Mouse (Mus musculus) urinary bladder, adult 2 months (tissue): Measurements from ENCODE around the gene Stat5b. TPM values are rescaled to one million over a fixed set of nuclear protein-coding genes. Genes with fewer than 3 reads are reported as not detected.

Source experiments
- DNase-seq: peaks from one replicate; pipeline ENCODE4 v3.0.0; 2022; ENCODE audit warnings: low spot score
- polyA plus RNA-seq: library from polyadenylated mRNA; depleted of rRNA; stranded (reverse); fragments of >200 nt; gene quantifications from 2 replicates; pipeline ENCODE4 v1.2.3, GENCODE M21; 2012

The Stat5b gene
- polyA plus RNA-seq, 1 experiment, result 18.1 TPM

DNA sequence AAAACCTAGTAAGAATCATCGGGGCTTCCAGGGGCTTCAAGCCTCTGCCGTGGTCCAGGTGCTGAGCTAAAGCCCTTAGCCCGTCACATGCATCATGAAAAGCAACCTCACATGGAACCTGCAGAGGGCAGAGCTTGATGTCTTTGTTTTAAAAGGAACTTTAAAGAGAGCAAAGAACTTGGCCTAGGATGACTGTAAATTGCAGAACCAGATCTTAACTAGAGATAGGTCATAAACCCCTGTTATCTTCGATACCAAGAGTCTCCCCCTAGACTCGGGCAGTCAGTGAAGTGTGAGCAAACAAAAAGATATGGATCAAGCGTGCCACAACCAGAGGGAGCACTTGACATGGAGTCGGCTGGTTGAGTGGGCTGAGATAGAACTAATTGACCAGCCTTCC lies 15.1 kb upstream of the Stat5b start:
- no peak for DNase-seq

DNA sequence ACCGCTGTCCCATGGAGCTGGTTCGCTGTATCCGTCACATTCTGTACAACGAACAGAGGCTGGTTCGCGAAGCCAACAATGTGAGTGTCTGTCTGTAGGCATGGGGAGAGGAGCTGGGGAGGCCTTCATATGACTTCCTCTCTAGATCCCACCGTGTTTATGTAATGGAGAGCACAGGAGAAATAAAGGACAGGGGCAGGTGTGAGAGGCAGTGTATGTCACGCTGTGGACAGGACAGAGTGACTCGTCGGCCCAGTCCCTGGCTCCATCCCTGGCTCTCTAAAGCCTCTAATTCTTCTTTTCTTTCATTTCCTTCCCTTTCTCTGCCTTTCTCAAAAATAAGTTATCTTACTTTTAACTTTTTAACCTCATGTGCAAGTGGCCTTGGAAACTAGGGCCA lies 12.6 kb upstream of the Stat5b start:
- peak; percentile 13 for DNase-seq

DNA sequence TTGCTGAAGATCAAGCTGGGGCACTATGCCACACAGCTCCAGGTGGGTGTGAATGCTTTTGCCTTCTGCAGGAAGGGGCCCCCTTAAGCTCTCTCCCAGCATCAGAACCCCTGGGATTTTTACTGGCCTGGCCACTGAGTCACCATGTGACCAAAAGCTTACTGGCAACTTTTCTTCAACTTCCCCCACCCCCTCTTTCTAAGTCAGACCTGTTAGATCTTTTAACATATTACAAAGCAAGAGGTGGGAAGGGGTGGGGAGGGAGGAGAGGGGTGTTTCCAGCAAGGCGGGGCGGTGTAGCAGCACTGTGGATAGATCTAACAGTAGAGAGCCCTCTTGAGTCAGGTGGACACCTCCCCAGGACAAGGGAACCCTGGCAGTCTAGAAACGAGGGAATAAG lies 11.3 kb upstream of the Stat5b start:
- DNase-seq, result peak; percentile 17

DNA sequence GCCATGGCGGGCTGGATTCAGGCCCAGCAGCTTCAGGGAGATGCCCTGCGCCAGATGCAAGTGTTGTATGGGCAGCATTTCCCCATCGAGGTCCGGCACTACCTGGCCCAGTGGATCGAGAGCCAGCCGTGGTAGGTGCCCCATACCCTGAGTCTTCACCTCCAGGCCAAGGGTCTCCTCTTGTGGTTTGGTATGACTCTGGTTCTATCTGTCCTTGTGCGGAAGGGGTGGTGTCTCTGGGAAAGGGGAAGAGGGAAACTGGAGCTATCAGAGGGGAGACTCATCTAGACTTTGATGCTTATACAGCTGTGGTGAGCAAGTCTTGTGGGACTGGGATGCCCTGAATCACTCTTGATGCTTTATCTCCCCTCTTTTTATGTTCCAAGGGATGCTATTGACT lies 10.8 kb upstream of the Stat5b start:
- no peak for DNase-seq

DNA sequence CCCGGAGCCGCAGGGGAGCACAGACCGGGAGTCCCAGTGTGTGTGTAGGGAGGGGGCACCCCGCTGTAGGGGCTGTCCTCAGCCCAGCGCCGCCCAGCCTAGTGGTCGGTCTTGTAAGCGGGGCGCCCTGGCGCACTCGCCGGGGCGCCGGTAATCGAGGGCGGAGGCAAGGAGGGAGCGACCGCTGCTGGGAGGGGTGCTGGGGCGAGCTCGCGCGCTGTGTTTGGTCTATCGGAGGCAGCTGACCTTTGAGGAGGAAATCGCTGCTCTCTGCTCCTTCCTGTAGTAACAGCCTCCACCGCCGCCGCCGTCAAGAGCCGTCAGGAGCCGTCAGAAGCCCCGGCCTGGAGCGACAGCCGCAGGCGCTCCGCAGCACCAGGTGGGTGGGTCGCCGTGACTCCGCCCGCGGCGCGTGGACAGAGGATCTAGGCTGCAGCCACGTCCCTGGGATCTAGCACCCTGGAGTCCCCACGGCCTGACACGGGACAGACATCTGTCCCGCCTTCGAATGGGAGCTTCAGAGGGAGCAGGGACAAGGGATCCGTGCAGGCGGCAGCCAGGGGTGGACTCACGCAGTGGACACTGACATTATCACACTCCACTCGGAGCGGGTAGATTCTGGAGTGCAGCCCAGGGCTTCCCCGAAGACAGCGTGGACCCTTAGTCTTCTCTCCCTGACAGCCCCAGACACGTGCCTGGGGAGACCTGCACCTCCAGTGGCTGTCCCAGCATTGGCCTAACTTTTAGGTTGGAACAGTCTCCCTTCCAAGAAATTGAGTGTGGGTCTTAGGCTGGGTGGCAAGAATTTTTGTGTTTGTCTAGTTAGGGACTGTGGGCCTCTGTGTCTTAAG lies 9.9 kb upstream of the Stat5b start:
- DNase-seq, result peak; percentile 76

DNA sequence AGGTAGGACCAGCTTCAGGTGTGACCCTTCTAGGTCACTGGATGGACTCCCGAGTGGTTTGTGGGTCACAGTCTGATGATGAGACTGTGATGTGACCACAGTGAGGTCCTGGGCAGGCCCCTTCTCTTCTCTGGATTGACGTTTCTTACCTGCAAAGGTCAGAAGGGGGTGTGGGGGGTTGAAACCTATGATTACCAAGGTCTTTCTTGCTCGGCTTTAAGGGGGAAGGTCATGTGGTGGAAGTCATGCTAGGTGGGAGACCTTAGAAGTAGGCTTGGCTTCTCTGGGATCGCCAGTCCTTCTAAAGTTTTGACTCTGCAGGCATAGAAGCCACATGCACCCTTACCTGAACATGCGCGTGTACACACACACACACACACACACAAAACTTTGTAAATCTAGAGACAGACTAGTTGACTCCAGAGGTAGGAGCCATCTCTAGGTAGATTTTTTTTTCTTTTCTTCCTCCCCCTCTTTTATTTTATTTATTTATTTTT lies 9.1 kb upstream of the Stat5b start:
- DNase-seq, result no peak

DNA sequence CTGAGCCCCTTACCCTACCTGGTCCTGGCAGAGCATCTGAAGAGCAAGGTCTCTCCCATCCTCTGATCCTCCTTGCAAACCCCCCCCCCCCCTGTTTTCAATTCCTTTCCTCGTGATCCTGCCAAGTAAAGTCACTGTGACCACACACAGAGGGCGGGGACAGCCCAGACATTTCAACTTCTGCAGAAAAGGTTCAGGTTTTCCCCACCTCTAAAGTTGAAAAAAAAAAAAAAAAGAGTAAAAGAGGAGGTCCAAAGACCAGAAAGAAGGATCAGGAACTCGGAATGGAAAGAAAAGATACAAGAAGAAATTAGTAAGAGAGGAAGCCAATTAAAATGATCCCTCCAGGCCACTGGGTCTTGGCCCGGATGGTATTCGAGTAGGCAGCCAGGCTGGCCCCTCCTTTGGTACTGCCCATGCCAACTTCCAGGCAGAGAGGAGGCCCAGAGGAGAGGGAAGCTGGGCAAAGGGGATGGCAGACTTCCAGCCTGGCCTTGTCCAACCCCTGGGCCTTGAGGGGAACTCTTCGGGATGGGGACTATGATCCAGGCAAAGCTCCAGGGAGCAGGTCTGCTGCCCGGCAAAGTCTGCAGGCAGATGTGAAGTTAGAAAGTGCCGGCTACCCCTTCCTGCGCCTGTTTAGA lies 8.5 kb upstream of the Stat5b start, which contains the start of gene Stat5a:
TSS of gene Stat5a (plus strand) at position 417 of the 644 bp plus-strand sequence.
- DNase-seq, result no peak

DNA sequence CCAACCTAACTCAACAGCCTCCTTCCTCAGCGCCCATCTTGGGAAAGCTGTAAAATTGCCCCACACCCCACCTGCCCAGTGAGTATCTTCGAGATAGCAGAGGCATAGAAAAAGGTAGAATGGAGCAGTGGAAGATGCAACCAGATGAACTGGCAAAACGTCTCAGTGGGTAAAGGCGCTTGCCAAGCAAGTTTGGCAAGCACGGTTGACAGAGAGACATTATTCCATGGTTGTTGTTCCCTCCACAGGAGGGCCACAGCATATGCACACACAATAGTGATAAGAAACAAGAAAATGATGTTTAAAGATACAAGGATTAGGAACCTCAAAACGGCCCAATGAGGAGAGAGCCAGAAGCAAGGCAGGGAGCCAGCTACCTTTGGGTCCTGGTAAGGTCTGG lies 7.4 kb upstream of the Stat5b start:
- DNase-seq, result no peak

DNA sequence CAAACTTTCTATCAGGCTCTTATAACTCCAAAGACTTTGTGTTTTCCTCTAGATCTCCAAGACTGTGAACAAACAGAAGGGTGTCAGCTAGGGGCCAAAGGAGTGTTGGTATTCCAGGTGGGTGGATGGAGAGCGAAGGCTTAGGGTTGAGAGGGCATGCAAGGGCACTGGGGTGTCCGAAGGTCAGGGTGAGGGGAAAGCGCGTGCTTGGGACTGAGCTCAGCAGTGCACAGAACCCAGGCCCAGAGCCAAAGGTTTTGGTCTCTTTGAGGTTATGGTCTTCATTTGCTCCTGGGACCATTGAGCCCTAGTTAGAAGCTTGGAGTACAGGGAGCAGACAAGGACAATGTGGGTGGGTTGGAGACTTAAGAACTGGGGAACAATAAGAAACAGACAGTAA lies 4.7 kb upstream of the Stat5b start:
- no peak for DNase-seq

DNA sequence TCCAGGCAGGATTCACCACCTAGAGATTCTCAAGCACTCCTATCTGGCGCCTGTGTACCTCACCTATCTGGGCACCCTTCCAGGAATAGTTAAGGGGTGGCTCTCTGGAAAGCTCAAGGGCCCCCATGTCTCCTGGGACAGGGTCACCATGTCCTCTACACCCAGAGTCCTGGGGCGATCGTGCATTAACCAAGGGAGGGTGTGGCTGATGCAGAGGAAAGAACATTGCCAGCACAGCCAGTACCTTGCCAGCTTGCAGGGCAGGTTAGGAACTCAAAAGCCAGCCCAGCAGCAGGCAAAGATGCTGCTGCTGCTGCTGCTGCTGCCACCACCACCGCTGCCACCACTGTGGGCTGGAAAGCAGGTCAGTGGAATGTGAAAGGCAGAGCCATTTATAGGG lies 3.7 kb upstream of the Stat5b start:
- no peak for DNase-seq

DNA sequence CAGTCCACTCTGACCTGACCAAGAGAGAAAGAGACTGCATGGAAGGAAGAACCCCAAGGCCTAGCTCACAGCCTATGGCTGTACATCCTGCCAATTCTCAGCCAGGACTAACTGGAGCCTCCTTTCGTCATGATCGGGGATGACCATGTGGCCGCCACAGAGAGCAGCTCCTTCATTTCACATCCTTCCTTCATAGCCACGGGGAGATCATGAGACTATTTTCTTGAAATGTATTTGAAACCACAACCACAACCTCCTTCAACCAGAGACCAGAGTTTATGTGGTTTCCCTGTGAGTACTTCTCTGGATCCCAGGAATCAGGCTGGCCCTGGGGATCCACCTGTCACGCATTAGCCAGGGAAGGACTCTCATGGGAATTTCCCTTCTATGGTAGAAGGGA lies 2.5 kb upstream of the Stat5b start:
- no peak for DNase-seq

DNA sequence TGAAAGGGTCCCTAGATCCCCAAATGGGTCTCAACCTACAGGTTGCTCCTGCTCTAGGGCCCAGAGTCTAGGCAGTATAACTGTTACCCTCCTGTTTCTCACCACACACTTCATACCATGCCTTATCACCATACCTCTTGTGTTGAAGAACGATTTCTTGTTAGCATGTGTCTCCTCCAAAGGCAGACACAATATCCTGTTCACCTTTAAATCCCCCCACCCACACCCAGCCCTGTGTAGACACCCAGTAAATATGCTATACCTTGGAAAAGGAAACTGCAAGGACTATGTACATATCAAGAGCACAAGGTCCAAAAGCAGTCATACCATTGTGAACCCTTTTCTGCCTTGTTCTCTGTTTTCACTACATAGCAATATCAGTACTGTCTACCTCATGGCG lies 1.6 kb upstream of the Stat5b start:
- DNase-seq, result no peak

DNA sequence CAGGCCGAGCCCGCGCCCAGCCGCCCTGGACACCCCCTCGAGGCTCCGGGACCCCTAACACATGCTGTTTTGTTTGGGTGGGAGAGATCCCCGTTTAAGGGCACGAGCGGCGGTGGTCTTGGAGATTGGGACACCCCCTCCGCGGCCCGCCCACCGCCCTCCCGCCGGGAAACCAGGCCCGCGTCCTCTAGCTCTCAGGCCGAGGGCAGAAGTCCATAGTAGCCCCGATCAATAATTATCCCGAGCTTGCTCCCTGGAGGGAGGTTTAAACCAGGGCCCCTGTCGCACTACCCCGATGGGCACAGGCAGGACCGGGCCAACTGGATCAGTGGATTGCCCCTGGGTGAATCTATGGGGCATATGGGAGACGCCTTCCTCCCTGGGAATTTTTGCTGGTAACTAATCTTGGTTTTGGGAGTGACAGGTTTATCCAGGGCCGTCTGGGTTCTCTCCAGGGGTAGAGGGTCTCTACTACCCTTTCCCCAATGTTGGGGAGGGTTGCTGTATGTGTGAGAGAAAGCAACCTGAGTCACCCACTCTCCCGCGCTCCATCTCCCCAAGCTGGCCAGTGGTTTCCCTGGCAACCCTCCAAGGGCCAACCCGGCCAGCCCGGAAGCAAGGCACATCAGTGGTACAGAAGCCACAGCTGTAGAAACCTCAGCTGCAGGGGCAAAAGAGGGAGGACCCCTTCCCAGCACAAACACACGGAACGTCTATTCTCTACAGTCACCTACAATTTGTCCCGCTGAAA lies 429 bp upstream of the Stat5b start:
- peak; percentile 63 for DNase-seq

DNA sequence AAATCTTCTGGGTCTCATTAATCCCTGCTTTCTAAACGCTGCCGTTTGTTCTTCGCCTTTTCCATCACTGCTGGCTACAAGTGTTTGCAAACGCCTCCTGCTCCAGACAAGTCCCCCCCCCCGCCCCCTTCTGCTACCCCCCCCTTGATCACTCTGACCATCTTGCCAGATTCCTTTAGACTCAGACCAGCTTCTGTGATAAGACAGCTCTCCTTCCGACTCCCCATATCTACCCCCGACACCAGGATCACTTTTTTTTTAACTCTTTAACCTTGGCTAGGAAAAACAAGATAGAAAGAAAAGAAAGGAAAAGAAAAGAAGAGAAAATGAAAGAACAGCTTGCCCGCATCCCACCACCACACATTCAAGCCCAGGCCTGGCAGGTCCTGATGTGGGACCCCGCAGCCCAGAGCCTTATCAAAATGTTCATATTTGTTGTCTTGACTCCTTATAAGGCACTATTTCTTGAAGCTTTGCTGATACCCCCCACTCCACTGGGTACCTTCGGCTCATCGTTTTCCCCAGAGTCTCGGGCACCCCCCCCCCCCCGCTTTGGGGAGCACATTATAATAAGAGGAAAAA lies 977 bp downstream of the Stat5b start:
- no peak for DNase-seq

DNA sequence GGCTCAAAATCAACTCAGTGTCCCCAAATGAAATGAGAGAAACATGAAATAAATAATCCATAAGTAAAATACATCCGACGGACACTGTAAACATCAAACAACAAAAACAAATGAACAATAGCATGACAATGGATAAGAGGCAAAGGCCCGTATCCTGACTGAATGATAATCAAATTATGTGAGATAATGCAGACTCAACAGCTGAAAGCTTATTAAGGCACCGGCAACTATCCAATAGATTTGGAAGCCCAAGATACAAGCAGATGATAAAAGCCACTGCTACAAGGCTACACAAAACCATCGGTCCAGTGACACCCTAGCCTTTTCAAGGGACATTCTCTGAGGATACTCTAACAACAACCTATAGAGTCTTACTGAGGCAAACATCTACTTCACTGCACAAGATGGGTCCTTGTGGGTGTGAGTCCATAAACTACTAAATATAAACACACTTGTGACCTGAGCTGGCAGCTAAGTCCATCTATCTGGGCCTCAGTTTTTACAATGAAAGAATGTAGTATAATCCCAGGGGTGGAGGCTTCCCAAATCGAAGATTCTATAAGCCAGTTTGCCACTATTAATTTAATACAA lies 1.6 kb downstream of the Stat5b start:
- peak; percentile 9 for DNase-seq

DNA sequence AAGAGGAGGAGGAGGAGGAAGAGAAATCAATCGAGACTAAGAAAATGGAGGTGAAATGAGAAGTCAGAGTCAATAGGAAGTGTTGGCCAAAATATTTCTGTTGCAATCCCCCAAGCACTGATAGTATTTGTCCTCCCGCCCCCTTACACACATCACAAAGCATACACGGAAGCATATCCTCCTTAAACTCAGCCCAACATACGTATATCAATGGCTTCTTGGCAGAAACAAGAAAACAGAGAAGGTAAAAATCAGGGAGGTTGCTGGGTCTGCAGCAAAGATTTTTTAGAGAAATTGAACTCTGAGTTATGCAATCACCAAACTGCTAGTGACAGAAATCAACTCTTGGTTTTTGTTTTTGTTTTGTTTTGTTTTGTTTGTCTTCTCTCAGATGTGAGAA lies 2.4 kb downstream of the Stat5b start:
- DNase-seq, result no peak

DNA sequence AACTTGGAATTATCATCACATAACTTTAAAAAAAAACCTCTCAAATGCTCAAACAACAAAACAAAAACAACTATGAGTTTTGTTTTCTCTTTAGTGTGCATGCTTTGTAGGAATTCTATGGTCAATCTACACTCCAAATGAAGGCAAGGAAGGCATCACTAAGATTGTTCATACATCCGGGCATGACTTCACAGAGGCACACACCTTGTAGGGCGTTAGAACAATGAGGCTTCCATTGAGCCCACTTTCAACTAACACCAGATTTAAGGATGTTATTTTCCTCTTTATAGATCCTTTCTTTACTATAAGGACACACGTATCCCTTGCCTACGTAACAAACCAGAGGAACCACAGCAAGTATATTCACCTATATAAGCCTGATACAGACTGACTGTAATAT lies 3.0 kb downstream of the Stat5b start:
- no peak for DNase-seq

DNA sequence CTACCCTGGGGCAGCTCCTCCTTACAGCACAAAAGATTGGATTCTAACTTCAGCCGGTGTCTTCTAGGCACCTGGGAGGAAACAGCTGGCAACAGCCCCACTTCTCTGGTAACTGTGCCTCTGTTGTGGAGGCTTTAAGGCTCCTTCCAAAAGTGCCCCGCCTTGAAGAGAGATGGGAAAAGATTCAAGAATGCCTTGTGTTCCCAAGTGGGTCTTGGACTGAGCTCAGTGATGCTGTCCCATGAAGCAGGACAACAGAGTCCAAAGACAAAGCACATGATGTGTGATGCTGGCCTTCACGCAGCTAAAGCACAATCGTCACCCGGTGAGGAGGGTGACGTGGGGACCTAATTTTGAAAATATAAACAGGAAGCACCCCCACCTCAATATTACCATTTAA lies 4.7 kb downstream of the Stat5b start:
- DNase-seq, result no peak

DNA sequence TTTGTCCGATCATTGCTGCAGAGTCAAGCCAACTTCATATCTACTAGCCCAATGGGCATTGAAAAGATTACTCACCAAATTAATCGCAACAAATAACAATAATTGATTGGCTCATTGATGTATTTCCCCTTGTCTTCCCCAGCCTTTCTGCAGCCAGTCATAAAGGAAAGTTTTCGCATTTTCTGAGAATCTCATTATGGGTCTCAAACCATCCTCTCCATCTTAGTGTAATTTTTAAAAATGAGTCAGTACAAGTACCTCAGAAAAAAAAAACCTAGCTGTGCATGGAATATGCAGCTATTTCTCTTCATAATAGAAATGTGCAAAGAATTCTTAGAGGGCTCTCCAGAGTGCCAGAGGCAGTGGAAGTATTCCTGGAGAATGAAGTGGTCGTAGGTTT lies 6.4 kb downstream of the Stat5b start:
- DNase-seq, result no peak

DNA sequence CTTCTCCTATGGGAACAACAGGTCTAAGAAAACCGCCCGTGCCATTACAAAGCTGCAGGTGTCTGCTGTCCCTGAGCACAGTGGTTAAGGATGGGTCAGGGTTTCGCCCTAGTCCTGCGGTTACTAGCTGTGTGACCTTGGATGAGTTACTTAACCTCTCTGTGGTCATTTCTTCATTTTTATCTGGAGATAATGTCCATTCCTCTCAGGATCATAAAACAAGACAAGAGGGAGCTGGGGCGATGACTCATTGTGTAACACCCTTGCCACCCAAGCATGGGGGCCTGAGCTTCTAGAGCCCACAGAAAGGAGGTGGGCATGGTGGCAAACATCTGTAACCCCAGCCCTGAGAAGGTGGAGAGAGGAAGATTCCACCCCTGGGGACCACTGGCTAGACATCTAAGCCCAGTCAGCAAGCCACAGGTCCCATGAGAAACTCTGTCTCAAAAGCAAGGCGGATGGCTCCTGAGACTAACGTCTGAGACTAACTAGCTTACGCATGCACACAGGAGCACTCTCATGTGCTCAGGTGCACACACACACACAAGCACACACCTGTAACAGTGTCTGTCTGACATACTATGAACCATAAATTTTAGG lies 7.4 kb downstream of the Stat5b start:
- no peak for DNase-seq

DNA sequence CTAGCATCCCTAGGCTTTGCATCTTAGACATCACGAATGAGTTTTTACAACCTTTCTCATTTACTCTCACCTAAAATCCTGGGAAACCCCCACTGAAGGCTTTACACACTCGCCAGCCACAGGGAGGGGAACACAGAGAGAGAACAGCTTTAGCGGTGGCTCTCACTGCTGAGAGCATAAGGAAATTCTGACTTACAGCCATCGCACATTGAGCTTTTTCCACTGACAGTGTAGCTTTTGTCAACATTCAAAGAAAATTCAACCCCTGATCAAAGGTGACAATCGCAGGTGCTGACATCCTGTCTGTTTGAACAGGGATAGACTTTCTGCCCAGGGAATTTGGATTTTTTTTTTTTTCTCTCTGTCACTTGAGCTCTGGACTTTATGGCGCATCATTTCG lies 8.5 kb downstream of the Stat5b start:
- no peak for DNase-seq
